Mouse (Mus musculus): ENCODE measurements around the gene Pax1. TPM values are rescaled to one million over a fixed set of nuclear protein-coding genes. Genes with fewer than 3 reads are reported as not detected.

Pax1 gene
- total and polyA plus RNA-seq, 2 experiments = not detected

- Histone ChIP-seq H3K9ac (ENCODE audit: low read depth, low read length) (no peak overlapping the region), H3K27ac (replicated peaks; ENCODE audit: insufficient read depth, low read depth, low read length) (no peak overlapping the region), H3K79me2 (ENCODE audit: control insufficient read depth, insufficient read depth, low read length) (no peaks in the 10 kb centered on the region), H3K4me1 (ENCODE audit: control insufficient read depth, insufficient read depth, low read length) (no peaks in the 10 kb centered on the region), H3K27me3 (ENCODE audit: control insufficient read depth, insufficient read depth, low read length) (peaks cover 3% of the 10 kb centered on the region; the same call in 1 of the 2 replicates), H3K36me3 (ENCODE audit: control insufficient read depth, insufficient read depth, low read length) (no peaks in the 10 kb centered on the region), H3K4me3 (ENCODE audit: insufficient read depth, low read depth, low read length) (no peak overlapping the region)
- no peak for DNase-seq (ENCODE audit: extremely low read depth, low read depth, low spot score)
- no peak for TF ChIP-seq POLR2A (IDR thresholded peaks at IDR 0.05; ENCODE audit: extremely low read depth, insufficient read depth, low read length)
- TF ChIP-seq CTCF (IDR thresholded peaks at IDR 0.05; ENCODE audit: low read depth, low read length) = no peak
- WGBS = 6% methylated on average over 2 of the region's 2 CpGs
Observed at GRCm38 (mm10) chr2:147342198-147342597, 19.5 kb upstream of the Pax1 start.

- Histone ChIP-seq H3K27ac (replicated peaks; ENCODE audit: insufficient read depth, low read depth, low read length) (no peak overlapping the region), H3K79me2 (ENCODE audit: control insufficient read depth, insufficient read depth, low read length) (no peaks in the 10 kb centered on the region), H3K4me3 (ENCODE audit: insufficient read depth, low read depth, low read length) (no peak overlapping the region), H3K36me3 (ENCODE audit: control insufficient read depth, insufficient read depth, low read length) (no peaks in the 10 kb centered on the region), H3K27me3 (ENCODE audit: control insufficient read depth, insufficient read depth, low read length) (peaks cover 4% of the 10 kb centered on the region), H3K4me1 (ENCODE audit: control insufficient read depth, insufficient read depth, low read length) (no peaks in the 10 kb centered on the region), H3K9ac (ENCODE audit: low read depth, low read length) (no peak overlapping the region)
- 6% methylated on average over 4 of the region's 4 CpGs for WGBS
- DNase-seq (ENCODE audit: extremely low read depth, low read depth, low spot score) = no peak
- TF ChIP-seq POLR2A (IDR thresholded peaks at IDR 0.05; ENCODE audit: extremely low read depth, insufficient read depth, low read length) (no peak), CTCF (IDR thresholded peaks at IDR 0.05; ENCODE audit: low read depth, low read length) (no peak)
Observed at GRCm38 (mm10) chr2:147359716-147360115, 2.0 kb upstream of the Pax1 start.

- Histone ChIP-seq H3K9ac (ENCODE audit: low read depth, low read length) (no peak overlapping the region), H3K27ac (replicated peaks; ENCODE audit: insufficient read depth, low read depth, low read length) (no peak overlapping the region), H3K27me3 (ENCODE audit: control insufficient read depth, insufficient read depth, low read length) (peaks cover 11% of the 10 kb centered on the region), H3K4me3 (ENCODE audit: insufficient read depth, low read depth, low read length) (no peak overlapping the region), H3K4me1 (ENCODE audit: control insufficient read depth, insufficient read depth, low read length) (no peaks in the 10 kb centered on the region), H3K79me2 (ENCODE audit: control insufficient read depth, insufficient read depth, low read length) (no peaks in the 10 kb centered on the region), H3K36me3 (ENCODE audit: control insufficient read depth, insufficient read depth, low read length) (no peaks in the 10 kb centered on the region)
- WGBS = 8% methylated on average over 7 of the region's 7 CpGs
- DNase-seq (ENCODE audit: extremely low read depth, low read depth, low spot score) = no peak
- no peak for TF ChIP-seq CTCF (IDR thresholded peaks at IDR 0.05; ENCODE audit: low read depth, low read length)
- TF ChIP-seq POLR2A (IDR thresholded peaks at IDR 0.05; ENCODE audit: extremely low read depth, insufficient read depth, low read length) = no peak
Observed at GRCm38 (mm10) chr2:147360401-147360800, 1.3 kb upstream of the Pax1 start.

DNA sequence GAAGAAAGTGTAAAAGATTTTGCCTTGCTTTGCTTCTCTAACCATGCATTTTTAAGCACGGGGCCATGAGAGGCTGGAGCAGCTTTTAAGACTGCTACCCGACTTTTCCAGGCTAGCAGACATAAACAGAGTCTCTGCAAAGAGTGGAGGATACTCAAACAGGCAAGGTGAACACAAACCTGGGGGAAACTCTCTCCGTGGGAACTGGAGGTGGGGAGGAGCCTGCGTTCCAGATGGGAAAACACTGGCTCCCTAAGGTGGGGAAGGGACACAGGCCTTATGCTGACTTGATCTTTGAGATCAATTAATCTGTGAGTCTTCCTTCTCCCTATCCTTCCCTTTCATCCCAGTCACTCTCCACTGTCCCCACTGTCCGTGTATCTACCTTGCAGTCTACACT lies 869 bp upstream of the Pax1 start:
- H3K9ac ChIP-seq (ENCODE audit: low read depth, low read length) = no peak overlapping the region
- TF ChIP-seq POLR2A (IDR thresholded peaks at IDR 0.05; ENCODE audit: extremely low read depth, insufficient read depth, low read length) (no peak), CTCF (IDR thresholded peaks at IDR 0.05; ENCODE audit: low read depth, low read length) (no peak)
- DNase-seq (ENCODE audit: extremely low read depth, low read depth, low spot score) = no peak

DNA sequence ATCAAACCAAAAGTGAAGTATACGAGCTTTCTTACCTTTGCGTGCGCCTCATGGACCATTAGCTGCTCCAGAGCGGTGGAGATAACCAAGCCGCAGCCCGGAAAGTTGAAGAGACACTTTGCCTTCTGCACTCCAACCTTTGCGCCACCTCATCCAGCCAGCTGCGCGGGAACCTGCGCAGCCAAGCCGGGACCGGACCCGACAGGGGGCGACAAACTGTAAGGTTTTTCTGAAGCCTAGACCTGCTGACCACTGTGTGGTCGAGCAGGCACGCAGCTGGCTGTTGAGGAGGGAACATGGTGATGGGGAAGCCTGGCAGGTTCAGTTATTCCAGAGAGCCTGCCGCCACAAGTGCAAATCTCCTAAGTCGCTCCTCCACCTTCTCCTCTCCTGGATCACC lies 591 bp downstream of the Pax1 start:
- H3K27ac ChIP-seq (replicated peaks; ENCODE audit: insufficient read depth, low read depth, low read length) = no peak overlapping the region
- TF ChIP-seq POLR2A (IDR thresholded peaks at IDR 0.05; ENCODE audit: extremely low read depth, insufficient read depth, low read length) = no peak
- TF ChIP-seq CTCF (IDR thresholded peaks at IDR 0.05; ENCODE audit: low read depth, low read length) = peak; percentile 24; the same call in 1 of the 2 replicates
- H3K79me2 ChIP-seq (ENCODE audit: control insufficient read depth, insufficient read depth, low read length) = no peaks in the 10 kb centered on the region
- no peaks in the 10 kb centered on the region for H3K4me1 ChIP-seq (ENCODE audit: control insufficient read depth, insufficient read depth, low read length)
- no peak for DNase-seq (ENCODE audit: extremely low read depth, low read depth, low spot score)
- H3K9ac ChIP-seq (ENCODE audit: low read depth, low read length) = no peak overlapping the region
- 3% methylated on average over 18 of the region's 18 CpGs for WGBS
- peaks cover 24% of the 10 kb centered on the region for H3K27me3 ChIP-seq (ENCODE audit: control insufficient read depth, insufficient read depth, low read length)
- H3K36me3 ChIP-seq (ENCODE audit: control insufficient read depth, insufficient read depth, low read length) = no peaks in the 10 kb centered on the region
- no peak overlapping the region for H3K4me3 ChIP-seq (ENCODE audit: insufficient read depth, low read depth, low read length)

More for the DNA sequence above, 869 bp upstream of the Pax1 start:
- 5% methylated on average over 5 of the region's 5 CpGs for WGBS
- peaks cover 15% of the 10 kb centered on the region for H3K27me3 ChIP-seq (ENCODE audit: control insufficient read depth, insufficient read depth, low read length)
- no peaks in the 10 kb centered on the region for H3K79me2 ChIP-seq (ENCODE audit: control insufficient read depth, insufficient read depth, low read length)
- H3K4me1 ChIP-seq (ENCODE audit: control insufficient read depth, insufficient read depth, low read length) = no peaks in the 10 kb centered on the region
- no peak overlapping the region for H3K4me3 ChIP-seq (ENCODE audit: insufficient read depth, low read depth, low read length)
- no peaks in the 10 kb centered on the region for H3K36me3 ChIP-seq (ENCODE audit: control insufficient read depth, insufficient read depth, low read length)
- no peak overlapping the region for H3K27ac ChIP-seq (replicated peaks; ENCODE audit: insufficient read depth, low read depth, low read length)

GRCm38 (mm10) chr2:147363401-147364130 lies 1.8 kb downstream of the Pax1 start:
- no peak overlapping the region for H3K27ac ChIP-seq (replicated peaks; ENCODE audit: insufficient read depth, low read depth, low read length)
- no peak for DNase-seq (ENCODE audit: extremely low read depth, low read depth, low spot score)
- H3K36me3 ChIP-seq (ENCODE audit: control insufficient read depth, insufficient read depth, low read length) = no peaks in the 10 kb centered on the region
- WGBS = 9% methylated on average over 6 of the region's 6 CpGs
- no peak overlapping the region for H3K9ac ChIP-seq (ENCODE audit: low read depth, low read length)
- peaks cover 33% of the 10 kb centered on the region for H3K27me3 ChIP-seq (ENCODE audit: control insufficient read depth, insufficient read depth, low read length)
- TF ChIP-seq POLR2A (IDR thresholded peaks at IDR 0.05; ENCODE audit: extremely low read depth, insufficient read depth, low read length) = no peak
- TF ChIP-seq CTCF (IDR thresholded peaks at IDR 0.05; ENCODE audit: low read depth, low read length) = no peak
- no peaks in the 10 kb centered on the region for H3K4me1 ChIP-seq (ENCODE audit: control insufficient read depth, insufficient read depth, low read length)
- no peak overlapping the region for H3K4me3 ChIP-seq (ENCODE audit: insufficient read depth, low read depth, low read length)
- no peaks in the 10 kb centered on the region for H3K79me2 ChIP-seq (ENCODE audit: control insufficient read depth, insufficient read depth, low read length)

Measured in liver, adult 2 months (tissue).